Comparison of ENCODE assay signal across 30 mouse cellular contexts in genomic region chr17:56929530-56929929, GRCm38 (mm10). TPM values are rescaled to one million over a fixed set of nuclear protein-coding genes. Genes with fewer than 3 reads are reported as not detected.
DNase-seq lines count a peak whose midpoint lies in the region; ATAC-seq lines count a peak whose summit lies in the region.
"Had no signal": no experiment of that assay in that cellular context is flagged by ENCODE, and none has a peak within 500 bp of the region (broad histone marks: within the 10 kb centered on the region; RNA-seq: fewer than 3 reads in every experiment).

No protein-coding gene starts in this region.

- 83% methylated on average over 1 of the region's 1 CpGs for WGBS in heart, embryonic 16.5 days
- 91% methylated on average over 1 of the region's 1 CpGs for WGBS in hindbrain, embryonic 14.5 days

- intact Hi-C loops in heart, postnatal 14 days (cut with DNase I) = no loop called here

- no peaks in the 10 kb centered on the region for H3K9me3 ChIP-seq in heart, embryonic 16.5 days (replicated peaks; ENCODE audit: control insufficient read depth, low read length)
- no peaks in the 10 kb centered on the region for H3K9me3 ChIP-seq in hindbrain, embryonic 14.5 days (ENCODE audit: control insufficient read depth, low read length)
- H3K9me3 ChIP-seq: forebrain, embryonic 15.5 days; hindbrain, embryonic 15.5 days; intestine, embryonic 15.5 days; lung, embryonic 15.5 days; neural tube, embryonic 13.5 days had no signal

- ATAC-seq in heart, embryonic 16.5 days (replicated peaks; ENCODE audit: extremely low read depth, insufficient read depth, low FRiP score) = no peak
- peak; percentile 34 to 46; a peak in 2 of 4 replicates for ATAC-seq in hematopoietic stem cell, adult 5-6 weeks (replicated peaks in 1 of 2; ENCODE audit: insufficient read depth in 1 of 2, low FRiP score in 2 of 2, low TSS enrichment in 1 of 2, low read depth in 1 of 2, poor library complexity in 2 of 2, severe bottlenecking in 2 of 2)
- ATAC-seq in hindbrain, embryonic 14.5 days (ENCODE audit: low FRiP score) = no peak
- ATAC-seq: forebrain, embryonic 15.5 days; intestine, embryonic 15.5 days had no signal

- peak overlapping the region; percentile 61 for H3K27ac ChIP-seq in heart, embryonic 16.5 days (ENCODE audit: low read length)
- no peak overlapping the region for H3K27ac ChIP-seq in hindbrain, embryonic 14.5 days
- H3K27ac ChIP-seq: forebrain, embryonic 15.5 days; hindbrain, embryonic 15.5 days; intestine, embryonic 15.5 days; left cerebral cortex, adult 2 months; lung, embryonic 15.5 days; macrophage; neural tube, embryonic 13.5 days had no signal

- peak; percentile 82 for DNase-seq in heart, adult 11 months
- no peak for DNase-seq in heart, postnatal 14 days
- DNase-seq in heart, postnatal 4 days = no peak
- peak; percentile 41 for DNase-seq in A20 (ENCODE audit: low read depth, low spot score)
- DNase-seq in right cerebral cortex, postnatal 4 days = no peak
- DNase-seq in hindbrain, embryonic 14.5 days (ENCODE audit: low spot score) = no peak
- DNase-seq: B cell, adult 2 months; cerebellum, postnatal 10 days; embryo, embryonic 11 days; gastrocnemius, postnatal 25 days; kidney, adult 9 months; kidney, postnatal 25 days; layer of hippocampus, adult 9-11 months; left cerebral cortex, postnatal 4 days; midbrain, embryonic 14.5 days; spleen, adult 18-20 months; thymus, adult 2 months had no signal

- peaks cover 7% of the 10 kb centered on the region; the same call in 1 of the 2 replicates for H3K36me3 ChIP-seq in heart, embryonic 16.5 days (ENCODE audit: control insufficient read depth, insufficient read depth)
- peaks cover 22% of the 10 kb centered on the region for H3K36me3 ChIP-seq in hindbrain, embryonic 14.5 days (replicated peaks; ENCODE audit: control insufficient read depth, insufficient read depth)
- H3K36me3 ChIP-seq: intestine, embryonic 15.5 days had no signal

- no peak overlapping the region for H3K4me3 ChIP-seq in heart, embryonic 16.5 days (ENCODE audit: low read length)
- H3K4me3 ChIP-seq in hindbrain, embryonic 14.5 days (replicated peaks; ENCODE audit: low read length) = no peak overlapping the region
- H3K4me3 ChIP-seq: forebrain, embryonic 15.5 days; hindbrain, embryonic 15.5 days; intestine, embryonic 15.5 days; left cerebral cortex, adult 2 months; lung, embryonic 15.5 days; neural tube, embryonic 13.5 days had no signal

- H3K27me3 ChIP-seq in heart, embryonic 16.5 days (ENCODE audit: control insufficient read depth, insufficient read depth, low read length) = no peaks in the 10 kb centered on the region
- H3K27me3 ChIP-seq in hindbrain, embryonic 14.5 days (ENCODE audit: control insufficient read depth, insufficient read depth, low read length) = no peaks in the 10 kb centered on the region
- H3K27me3 ChIP-seq: forebrain, embryonic 15.5 days; hindbrain, embryonic 15.5 days; intestine, embryonic 15.5 days; lung, embryonic 15.5 days; neural tube, embryonic 13.5 days had no signal

- peaks cover 23% of the 10 kb centered on the region for H3K4me1 ChIP-seq in heart, embryonic 16.5 days (ENCODE audit: control insufficient read depth, insufficient read depth, low read length)
- peaks cover 39% of the 10 kb centered on the region for H3K4me1 ChIP-seq in hindbrain, embryonic 14.5 days (replicated peaks; ENCODE audit: control insufficient read depth, insufficient read depth, low read length)

- H3K4me2 ChIP-seq in heart, embryonic 16.5 days (ENCODE audit: low read depth, low read length) = no peak overlapping the region
- H3K4me2 ChIP-seq in hindbrain, embryonic 14.5 days (replicated peaks) = no peak overlapping the region
- H3K4me2 ChIP-seq: forebrain, embryonic 15.5 days; hindbrain, embryonic 15.5 days; intestine, embryonic 15.5 days; lung, embryonic 15.5 days; neural tube, embryonic 13.5 days had no signal

- H3K9ac ChIP-seq in heart, embryonic 16.5 days (ENCODE audit: low read length) = no peak overlapping the region
- H3K9ac ChIP-seq in hindbrain, embryonic 14.5 days = no peak overlapping the region
- H3K9ac ChIP-seq: forebrain, embryonic 15.5 days; hindbrain, embryonic 15.5 days; intestine, embryonic 15.5 days; lung, embryonic 15.5 days; neural tube, embryonic 13.5 days had no signal

RNA-seq across cellular contexts. Expression of gene Mllt1, which starts 5.7 kb away (rescaled TPM):
- total RNA-seq in heart, postnatal 14 days (2021) = 10 to 100 TPM; 22.0 to 22.7 TPM
- polyA plus RNA-seq in heart, embryonic 16.5 days (2015; fragmentation: Nextera tagmentation; extraction: Ambion mirVana) = 26.4 and 31.1 TPM in 2 replicates
- total RNA-seq in heart, postnatal 4 days (2021) = 10 to 100 TPM; 40.5 to 41.6 TPM
- total RNA-seq in hematopoietic stem cell, adult 5-6 weeks (2017) = 15.3 and 19.3 TPM in 2 replicates
- polyA plus RNA-seq in hindbrain, embryonic 14.5 days (2014; fragmentation: Nextera tagmentation; extraction: Ambion mirVana) = 50.1 and 53.2 TPM in 2 replicates

RNA-seq across cellular contexts. Expression of gene Acer1, which starts 52.4 kb away (rescaled TPM):
- total RNA-seq in heart, postnatal 14 days (2021) = not detected
- polyA plus RNA-seq in heart, embryonic 16.5 days (2015; fragmentation: Nextera tagmentation; extraction: Ambion mirVana) = 0.05 TPM in 1 of 2 replicates, not detected in the other
- not detected for total RNA-seq in heart, postnatal 4 days (2021)
- total RNA-seq in hematopoietic stem cell, adult 5-6 weeks (2017) = not detected in 2 replicates
- polyA plus RNA-seq in hindbrain, embryonic 14.5 days (2014; fragmentation: Nextera tagmentation; extraction: Ambion mirVana) = not detected in 2 replicates
- total RNA-seq: gastrocnemius, postnatal 25 days; left cerebral cortex, adult 2 months; left cerebral cortex, postnatal 4 days; liver, adult 2 months had no signal
- polyA plus RNA-seq: forebrain, embryonic 15.5 days; hindbrain, embryonic 15.5 days; liver, adult 2 months; lung, embryonic 15.5 days; macrophage; midbrain, embryonic 14.5 days; neural tube, embryonic 13.5 days; stomach, embryonic 14.5 days had no signal

RNA-seq across cellular contexts. Expression of gene 1700061G19Rik, which starts 54.3 kb away (rescaled TPM):
- total RNA-seq in heart, postnatal 14 days (2021) = not detected
- 0.30 and 0.61 TPM in 2 replicates for polyA plus RNA-seq in heart, embryonic 16.5 days (2015; fragmentation: Nextera tagmentation; extraction: Ambion mirVana)
- under 1 TPM; 0.16 to 0.21 TPM for total RNA-seq in heart, postnatal 4 days (2021)
- total RNA-seq in hematopoietic stem cell, adult 5-6 weeks (2017) = 0.44 TPM in 1 of 2 replicates, not detected in the other
- polyA plus RNA-seq in hindbrain, embryonic 14.5 days (2014; fragmentation: Nextera tagmentation; extraction: Ambion mirVana) = 0.31 and 0.41 TPM in 2 replicates
- total RNA-seq: gastrocnemius, postnatal 25 days; left cerebral cortex, adult 2 months; liver, adult 2 months had no signal
- polyA plus RNA-seq: macrophage had no signal

RNA-seq across cellular contexts. Expression of gene Acsbg2, which starts 55.3 kb away (rescaled TPM):
- not detected for total RNA-seq in heart, postnatal 14 days (2021)
- polyA plus RNA-seq in heart, embryonic 16.5 days (2015; fragmentation: Nextera tagmentation; extraction: Ambion mirVana) = not detected in 2 replicates
- not detected for total RNA-seq in heart, postnatal 4 days (2021)
- not detected in 2 replicates for total RNA-seq in hematopoietic stem cell, adult 5-6 weeks (2017)
- not detected in 2 replicates for polyA plus RNA-seq in hindbrain, embryonic 14.5 days (2014; fragmentation: Nextera tagmentation; extraction: Ambion mirVana)
- total RNA-seq: gastrocnemius, postnatal 25 days; left cerebral cortex, adult 2 months; left cerebral cortex, postnatal 4 days; liver, adult 2 months had no signal
- polyA plus RNA-seq: embryonic facial prominence, embryonic 14.5 days; forebrain, embryonic 15.5 days; hindbrain, embryonic 15.5 days; intestine, embryonic 15.5 days; liver, adult 2 months; lung, embryonic 15.5 days; macrophage; midbrain, embryonic 14.5 days; neural tube, embryonic 13.5 days; stomach, embryonic 14.5 days; urinary bladder, adult 2 months had no signal

Comparison
In these comparisons a context has a peak if more than half of its experiments do, and no peak if none do; other contexts are left out.
1. DNase-seq: peak in heart, adult 11 months (single experiment) and A20 (single experiment); none in heart, postnatal 14 days (0 of 2), heart, postnatal 4 days (single experiment), right cerebral cortex, postnatal 4 days (single experiment) and hindbrain, embryonic 14.5 days (single experiment).
2. ATAC-seq: peak in hematopoietic stem cell, adult 5-6 weeks (2 of 2); none in heart, embryonic 16.5 days (single experiment) and hindbrain, embryonic 14.5 days (single experiment).